Mouse (Mus musculus) layer of hippocampus, adult 8-10 months (tissue): Measurements from ENCODE around the gene Slc9a1. TPM values are rescaled to one million over a fixed set of nuclear protein-coding genes. Genes with fewer than 3 reads are reported as not detected.

Experiments used
- DNase-seq, 2 experiments: peaks; one replicate each; pipeline ENCODE4 v3.0.0; 2022; ENCODE audit warnings: low spot score in 2 of 2
- total RNA-seq, 4 experiments: library from RNA; stranded (reverse); gene quantifications; 2 replicates each; pipeline ENCODE4 v1.2.4; 2022

Gene Slc9a1
- total RNA-seq, 4 experiments from 2014 or later = 62.2 to 66.1 (median 65.1) TPM

DNA sequence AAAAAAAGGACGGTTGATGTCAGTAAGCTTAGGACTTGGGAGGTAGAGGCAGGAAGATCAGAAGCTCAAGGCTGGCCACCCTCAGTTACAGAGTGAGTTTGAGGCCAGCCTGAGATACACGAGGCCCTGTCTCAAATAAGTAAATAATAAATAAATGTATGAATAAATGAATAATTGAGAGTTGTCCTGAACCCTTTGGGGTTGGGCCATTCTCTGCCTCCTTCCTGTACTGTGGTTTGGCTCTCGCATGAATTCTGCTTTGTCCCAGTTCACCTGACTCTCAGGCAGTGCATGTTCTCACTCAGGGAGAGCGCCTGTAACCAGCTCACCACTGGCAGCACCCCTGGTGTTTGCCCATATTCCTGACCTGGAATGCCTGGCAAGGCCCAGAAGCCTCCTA is 4.5 kb downstream of the Slc9a1 start:
- DNase-seq = no peak

DNA sequence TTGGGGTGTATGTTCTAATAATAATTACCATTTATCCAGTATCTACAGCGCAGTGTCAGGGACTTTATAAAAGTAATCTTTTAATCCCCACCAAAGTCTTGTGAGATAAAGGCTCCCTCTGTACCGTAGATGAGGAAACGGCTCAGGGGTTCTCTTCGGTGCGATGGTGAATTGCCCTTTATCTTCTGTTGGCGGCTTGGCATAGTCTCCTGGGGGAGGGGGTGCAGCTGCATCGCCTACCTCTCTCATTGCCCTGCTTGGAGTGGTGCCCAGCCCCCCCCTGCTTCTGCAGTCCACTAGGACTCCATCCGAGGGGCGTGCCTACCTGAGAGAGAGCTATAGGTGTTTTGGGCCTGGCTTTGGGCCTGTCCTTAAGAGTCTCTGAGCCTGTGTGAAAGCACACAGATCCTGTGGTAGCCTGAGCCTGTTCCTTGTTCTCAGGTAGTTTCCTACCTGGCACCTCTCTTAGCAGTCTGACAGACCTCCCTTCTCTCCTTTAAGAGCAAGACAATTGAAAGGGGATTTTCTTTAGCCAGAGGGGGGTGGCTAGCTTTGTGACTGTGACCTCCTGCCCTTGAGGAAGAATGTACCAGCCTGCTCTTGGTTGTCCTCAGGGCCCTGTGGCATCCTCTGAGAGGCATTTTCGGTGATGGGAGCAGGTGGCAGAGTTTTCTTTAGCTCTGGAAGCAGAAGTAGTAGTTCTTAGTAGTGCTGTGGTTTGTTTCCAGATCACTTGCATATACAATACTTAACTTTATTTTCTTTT is 6.5 kb downstream of the Slc9a1 start:
- DNase-seq = no peak

DNA sequence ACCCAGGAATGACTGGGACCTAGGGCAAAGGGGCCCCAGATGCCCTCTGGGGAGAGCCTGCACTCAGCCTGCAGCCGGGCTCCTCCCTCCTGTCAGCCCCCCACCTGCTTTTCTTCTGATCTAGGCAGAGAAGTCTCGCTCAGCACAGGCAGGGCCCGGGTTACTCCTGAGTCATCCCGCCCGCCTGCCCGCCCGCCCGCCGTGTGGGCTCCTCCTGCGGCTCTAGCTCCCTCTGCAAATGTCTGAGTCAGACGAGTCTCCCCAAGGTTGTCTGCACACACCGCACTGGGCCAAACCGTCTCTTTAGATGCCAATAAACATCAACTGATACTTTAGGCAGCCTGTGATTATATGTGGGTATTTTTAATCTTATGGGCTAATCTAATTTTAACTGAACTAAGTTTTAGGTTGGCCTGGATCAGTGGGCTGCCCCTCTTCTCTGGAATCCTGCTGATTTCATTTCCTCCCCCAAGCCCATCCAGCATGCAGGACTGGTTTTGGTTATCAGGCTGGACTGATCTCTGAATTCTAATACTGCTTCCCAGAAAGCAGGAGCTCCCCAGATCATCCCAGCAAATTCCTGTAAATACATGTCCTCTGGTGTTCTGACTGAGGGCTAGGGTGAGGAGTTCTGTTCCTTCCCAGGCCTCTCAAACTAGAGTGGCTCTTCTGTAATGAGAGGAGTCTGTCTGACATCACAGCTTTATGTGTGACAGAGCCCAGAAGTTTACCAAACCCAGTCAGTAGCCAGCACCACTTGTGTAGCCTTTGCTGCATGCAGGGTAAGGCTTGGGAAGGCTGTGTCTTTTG is 8.9 kb downstream of the Slc9a1 start:
- DNase-seq = no peak

DNA sequence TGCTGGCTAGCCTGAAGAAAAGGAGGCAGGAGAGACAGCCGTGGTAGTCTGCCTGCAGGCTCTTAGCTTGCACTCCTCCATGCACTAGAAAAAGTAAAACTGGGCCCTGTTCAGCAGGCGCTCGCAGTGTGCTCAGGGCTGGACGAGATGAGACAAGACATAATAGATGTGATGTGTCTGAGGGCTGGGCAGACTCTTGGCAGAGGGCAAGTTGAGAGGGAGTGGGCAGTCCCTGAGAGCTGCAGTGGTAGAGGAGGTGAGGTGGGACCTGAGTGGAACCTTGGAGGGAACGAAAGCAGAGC is 9.5 kb downstream of the Slc9a1 start:
- no peak for DNase-seq

DNA sequence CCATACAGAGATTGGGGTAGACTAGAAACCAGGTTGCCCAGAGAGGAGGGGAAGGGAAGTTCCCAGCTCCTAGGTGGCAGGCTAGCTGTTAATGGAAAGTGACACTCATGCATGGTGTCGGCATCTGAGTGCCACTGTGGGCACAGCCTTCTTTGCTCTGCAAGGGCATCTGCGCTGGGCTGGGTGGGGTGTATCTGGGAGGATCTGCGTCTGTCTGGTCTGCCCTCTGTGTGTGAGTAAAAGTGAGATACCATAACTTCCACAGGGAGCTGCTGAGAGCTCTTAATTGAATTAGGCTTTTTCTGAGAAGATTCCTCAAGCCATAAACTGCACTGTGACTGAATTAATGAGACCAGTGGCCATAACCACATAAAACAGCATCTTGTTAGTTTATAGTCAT is 10.4 kb downstream of the Slc9a1 start:
- DNase-seq = no peak

DNA sequence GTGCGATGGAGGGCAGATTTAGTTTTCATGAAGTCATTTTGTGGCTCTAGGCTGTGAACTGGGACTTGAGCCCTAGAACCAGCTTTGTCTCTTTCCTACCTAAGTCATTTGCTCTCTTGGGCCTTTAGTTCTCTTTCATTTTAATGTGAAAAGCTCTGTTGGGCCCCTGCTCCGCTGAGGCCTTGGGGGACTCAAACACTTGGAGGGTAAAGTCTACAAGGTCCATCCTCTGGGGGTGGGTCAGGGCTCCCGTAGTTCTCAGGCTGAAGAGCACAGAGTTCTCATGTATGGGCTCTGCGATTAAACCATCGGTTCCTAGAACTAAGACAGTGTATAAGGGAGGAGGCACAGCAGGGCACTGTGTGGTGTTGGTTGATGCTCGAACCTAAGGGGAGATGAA is 11.0 kb downstream of the Slc9a1 start:
- DNase-seq = no peak

DNA sequence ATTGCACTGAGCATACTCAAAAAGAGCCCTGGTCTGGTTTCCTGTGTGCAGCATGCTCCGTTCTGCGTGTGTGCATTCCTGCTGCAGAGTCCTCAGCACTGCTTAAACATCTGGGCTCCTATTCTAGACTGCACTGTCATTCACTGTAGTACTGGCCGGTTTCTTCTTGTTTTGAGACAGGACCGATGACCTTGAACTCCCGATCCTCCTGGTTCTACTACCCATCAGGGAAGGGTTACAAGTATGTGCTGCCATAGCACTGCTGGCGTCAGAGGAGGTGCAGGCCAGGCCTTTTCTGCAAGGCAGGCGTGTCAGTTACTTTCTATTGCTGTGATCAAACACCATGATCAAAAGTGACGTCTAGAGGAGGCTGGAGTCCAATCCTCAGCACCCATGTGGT is 11.6 kb downstream of the Slc9a1 start:
- DNase-seq = no peak

DNA sequence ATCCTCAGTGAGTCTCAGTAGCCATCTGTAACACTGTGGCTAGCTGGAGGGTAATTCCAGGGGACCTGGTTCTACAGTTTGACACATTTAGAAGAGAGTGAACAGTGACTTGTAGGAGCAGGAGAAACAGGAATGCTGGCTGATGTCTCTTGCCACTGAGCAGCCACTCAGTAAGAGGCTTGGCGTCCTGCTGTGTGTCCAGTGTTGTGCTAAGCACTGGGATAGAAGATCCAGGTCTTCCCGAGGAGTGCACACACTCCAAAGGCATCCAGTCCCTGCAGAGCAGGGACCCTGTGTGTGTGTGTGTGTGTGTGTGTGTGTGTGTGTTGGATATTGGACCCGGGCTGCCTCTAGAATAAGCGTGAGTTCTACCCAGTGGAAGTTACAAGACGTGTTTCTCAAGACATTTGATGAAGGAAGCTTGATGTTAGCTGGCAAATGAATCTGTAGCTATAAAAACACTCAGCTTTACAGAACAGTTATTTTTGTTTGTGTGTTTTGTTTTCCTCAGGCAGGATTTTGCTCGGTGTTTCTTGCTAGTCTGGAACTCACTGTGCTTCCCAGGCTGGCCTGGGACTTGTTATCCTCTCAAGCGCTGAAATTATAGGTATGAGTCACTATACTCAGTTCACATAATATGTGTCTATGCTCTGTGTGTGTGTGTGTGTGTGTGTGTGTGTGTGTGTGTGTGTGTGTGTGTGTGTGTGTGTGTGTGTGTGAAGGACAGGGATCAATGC is 16.7 kb downstream of the Slc9a1 start:
- no peak for DNase-seq

DNA sequence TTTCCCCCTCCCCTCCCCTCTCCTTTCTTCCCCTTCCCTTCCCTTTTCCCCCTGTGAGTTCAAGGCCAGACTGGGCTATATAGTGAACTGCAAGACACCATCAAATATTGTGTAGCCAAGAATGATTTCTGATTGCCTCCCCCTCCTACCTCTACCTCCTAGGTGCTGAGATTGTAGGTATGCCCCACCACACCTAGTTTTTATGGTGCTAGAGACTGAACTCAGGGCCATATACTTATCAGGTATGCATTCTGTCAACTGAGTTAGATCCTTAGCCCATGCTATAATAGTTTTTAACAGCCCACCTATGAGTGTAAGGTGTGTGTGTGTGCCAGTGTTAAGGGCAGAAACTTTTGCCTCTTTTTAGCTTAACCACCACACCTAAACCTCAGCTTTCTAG is 17.5 kb downstream of the Slc9a1 start:
- DNase-seq = no peak

DNA sequence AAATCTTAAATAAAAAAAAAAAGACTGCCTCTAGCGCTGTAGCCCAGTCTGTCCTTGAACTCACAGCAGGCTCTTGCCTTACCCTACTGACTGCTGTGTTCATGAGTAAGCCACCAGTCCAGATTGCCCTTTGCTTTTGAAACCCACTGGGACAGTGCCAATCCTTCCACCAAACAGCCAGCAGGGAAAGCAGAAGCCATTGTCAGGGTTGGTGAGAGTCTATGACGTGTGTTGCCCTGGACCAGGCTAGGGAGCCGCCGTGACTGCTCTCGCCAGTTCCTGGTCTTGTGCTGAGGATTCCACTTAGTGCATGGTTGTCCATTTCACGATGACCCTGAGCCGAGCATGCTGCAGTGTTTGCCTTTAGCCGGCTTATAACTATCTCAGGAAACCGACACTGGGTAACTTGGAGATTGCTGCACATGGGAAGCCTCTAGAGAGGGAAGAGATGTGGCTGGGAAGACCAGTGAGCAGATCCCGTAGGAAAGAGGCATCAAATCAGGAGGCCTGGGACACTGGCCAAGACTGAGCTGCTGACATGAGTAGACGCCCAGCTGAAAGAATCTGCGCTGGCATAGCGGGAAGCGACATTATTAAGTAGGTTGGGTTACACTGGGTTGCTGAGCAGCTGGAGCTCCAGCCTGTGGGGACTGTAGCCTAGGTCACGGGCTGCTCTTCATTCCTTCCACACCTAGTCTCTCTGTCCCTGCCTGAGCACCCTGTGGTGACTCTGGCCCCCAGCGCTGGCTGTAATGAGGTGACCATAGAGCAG is 19.5 kb downstream of the Slc9a1 start:
- DNase-seq = no peak

DNA sequence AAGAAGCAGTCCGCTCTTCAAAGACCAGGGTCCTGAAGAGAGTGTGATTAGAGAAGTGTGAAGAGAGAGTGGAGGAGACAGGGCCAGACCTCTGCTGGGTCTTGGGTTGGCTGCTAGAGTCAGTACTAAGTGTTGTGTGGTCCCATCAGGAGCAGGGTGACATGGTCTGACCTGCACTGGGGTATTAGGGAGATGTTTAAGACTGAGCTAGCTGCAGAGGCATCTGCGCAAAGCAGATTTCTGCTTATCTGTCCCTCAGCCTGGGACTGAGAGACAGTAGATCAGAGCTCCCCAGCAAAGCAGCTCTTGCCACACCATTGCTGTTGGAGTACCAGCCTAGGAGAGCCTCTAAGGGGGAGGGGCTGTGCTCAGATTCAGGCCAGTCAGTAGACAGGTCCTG is 20.5 kb downstream of the Slc9a1 start:
- no peak for DNase-seq

DNA sequence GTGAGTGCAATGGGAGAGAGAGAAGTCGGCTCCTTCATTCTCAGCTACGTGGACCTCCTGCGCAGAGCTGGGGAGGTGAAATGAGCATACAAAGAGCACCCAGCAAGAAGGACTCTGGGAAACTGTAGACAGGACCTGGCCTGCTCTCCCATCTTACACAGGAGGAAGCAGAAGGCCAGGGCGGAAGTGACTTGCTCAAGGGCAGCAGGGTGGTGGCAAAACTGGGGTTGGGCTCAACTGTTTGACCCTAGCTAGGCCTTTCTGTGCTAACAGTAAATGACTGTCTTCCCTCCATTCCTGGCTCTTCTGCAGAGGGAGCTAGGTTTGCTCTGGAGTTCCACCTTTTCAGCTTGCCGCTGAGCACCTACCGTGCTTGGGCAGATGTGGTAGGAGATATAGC is 21.1 kb downstream of the Slc9a1 start:
- no peak for DNase-seq

DNA sequence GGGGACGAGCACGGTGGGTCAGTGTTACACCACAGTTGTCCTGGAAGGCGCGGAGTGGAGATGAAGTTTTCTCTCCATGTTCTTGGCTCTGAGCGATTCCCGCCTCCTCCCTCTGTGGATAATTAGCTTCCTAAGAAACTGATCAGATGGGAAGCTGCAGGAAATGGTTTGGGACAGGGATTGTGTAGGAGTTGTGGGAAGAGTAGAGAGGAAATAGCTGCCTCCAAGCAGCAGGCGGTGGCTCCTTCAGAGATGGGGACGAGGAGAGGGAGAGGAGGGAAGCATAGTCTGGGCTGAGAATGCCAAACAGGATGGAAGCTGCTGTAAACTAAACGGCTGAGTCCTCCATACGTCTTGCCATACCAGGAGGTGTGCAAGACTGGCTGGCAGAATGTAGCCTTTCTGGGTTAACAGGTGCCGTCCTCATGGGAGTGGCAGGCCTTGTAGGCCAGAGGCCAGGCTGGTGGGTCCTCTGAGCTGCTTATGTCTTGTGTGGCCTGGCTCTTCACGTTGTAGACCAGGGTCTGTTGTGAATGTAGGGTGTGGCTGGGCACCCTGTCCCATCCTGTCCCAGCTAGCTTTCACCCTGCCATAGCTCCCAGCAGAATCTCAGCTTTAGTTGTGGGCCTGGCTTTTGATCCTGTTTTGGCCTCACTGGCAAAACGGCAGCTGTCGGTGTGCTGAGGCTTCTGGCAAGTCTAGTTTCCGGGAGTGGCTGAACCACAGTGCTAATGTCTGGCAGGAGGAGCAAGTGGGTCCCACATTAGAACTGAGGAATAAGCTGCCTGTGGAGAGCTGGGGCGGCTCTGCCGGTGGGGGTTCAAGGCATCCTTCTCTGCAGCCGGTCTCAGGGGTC is 21.9 kb downstream of the Slc9a1 start:
- DNase-seq = peak; percentile 63 to 77

DNA sequence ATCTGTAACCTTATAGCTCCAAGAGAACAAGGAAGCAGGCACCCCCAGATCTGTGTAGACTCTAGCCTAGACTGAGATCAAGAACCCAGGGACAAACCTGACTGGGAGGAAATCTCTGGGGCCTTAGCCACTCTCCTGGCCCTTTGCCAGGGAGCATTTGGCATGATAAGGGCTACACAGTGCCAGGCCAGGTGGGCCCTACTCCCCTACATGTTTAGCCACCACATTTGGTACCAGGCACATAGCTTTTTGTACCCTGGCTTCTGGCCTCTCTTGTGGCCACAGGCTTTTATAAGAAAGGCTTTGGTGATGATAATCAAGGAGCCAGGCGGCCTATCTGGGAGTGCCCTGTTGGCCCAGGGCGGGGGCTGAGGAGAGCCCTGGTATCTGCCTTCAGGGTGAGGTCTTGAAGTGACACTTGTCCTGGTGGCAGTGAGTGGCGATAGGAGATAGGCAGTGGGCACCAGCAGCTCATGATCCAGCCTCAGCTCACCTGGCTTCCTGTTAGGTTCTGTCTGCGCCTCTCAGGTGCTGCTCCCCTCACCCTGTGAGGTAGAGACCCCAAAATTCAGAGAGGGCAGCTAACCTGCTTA is 25.6 kb downstream of the Slc9a1 start:
- DNase-seq = no peak

DNA sequence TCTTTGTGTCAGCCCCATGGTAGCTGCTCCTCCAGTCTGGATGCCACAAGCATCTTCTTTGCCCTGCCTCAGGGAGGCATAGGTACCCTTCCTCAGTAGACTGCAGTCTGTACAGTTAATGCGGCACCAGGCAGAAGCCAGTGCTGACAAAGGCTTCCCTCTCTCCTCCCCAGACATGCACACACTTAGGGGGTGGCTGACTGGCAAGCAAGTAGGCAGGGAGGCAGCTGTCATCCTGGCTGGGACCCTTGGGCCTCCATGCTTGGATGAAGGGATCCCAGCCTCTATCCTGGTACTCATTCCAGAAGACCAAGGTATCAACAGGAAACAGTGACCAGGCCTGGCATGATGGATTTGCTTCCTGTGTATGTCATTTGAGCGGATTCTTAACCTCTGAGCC is 26.6 kb downstream of the Slc9a1 start:
- no peak for DNase-seq

DNA sequence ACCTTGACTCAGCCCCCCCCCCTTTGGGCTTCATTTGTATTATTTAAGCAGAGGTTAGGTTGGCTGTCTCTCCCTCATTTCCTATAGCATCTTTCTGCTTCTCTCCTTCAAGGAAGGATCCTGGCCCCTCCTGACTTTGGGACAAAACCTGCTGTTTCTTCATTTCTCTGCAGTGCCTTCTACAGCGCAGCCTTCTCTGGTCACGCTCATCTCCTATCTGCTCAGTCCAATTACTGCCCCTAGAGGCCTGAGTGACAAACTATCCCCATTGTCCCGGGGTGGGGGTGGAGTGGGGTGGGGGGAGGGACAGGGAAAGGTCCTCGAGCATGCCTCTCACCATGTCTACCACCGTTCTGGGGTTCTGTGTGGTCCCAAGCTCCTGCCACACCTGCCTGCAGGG is 27.8 kb downstream of the Slc9a1 start:
- no peak for DNase-seq

DNA sequence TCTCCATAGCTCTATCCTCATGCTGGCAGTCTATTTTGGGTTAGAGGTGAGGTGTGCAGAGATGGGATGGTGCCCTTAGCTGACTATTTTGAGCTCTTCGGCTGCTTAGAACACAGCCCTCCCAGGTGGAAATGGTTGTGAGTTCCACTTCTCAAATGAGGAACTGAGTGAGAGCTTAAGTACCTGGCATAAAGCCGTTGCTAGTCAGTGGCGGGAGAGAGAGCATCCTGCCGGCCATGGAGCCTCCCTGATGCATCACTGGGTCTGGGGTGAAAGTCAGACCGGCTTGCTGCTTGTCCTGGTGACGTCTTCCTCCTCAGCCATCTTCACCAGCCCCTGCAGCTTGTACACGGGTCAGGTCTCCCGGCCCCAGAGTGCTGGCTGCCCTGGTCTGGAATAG is 28.5 kb downstream of the Slc9a1 start:
- no peak for DNase-seq

DNA sequence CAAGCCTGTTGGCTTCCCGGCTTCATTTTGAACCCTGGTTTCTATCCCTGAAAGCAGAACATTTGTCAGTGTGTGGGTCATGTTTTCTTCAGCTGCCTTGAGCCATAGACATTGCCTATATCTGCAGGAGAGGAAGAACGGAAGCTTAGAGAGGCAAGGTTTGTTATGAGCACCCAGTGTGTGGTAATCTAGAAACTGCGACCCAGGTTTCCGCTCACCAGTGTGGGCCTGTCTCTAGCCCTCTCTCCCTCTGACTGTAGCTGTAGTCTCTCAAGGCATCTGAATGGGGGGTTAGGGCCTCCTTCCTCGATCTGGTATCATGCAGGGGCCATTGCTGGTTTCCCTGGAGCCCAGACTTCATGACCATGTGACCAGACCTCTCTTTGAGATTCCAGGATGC is 29.1 kb downstream of the Slc9a1 start:
- DNase-seq = no peak

DNA sequence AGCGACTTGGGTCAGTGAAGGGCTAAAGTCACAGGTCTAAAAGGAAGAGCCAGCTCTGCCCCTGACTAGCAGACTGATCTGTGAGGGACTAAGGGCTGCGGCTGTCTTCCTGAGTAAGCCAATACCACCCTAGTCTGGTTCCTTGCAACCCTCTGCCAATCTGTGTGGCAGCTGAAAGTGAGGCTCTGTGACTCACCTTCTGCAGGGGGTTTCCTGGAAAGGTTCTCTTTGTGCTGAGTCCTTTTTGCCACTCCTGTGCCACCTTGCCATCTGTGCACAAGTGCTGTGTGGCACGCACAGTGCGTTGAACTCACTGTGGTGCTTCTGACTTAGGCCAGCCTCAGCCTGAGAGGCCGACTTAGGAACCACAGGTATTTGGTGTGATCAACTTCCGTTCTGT is 30.0 kb downstream of the Slc9a1 start:
- no peak for DNase-seq

DNA sequence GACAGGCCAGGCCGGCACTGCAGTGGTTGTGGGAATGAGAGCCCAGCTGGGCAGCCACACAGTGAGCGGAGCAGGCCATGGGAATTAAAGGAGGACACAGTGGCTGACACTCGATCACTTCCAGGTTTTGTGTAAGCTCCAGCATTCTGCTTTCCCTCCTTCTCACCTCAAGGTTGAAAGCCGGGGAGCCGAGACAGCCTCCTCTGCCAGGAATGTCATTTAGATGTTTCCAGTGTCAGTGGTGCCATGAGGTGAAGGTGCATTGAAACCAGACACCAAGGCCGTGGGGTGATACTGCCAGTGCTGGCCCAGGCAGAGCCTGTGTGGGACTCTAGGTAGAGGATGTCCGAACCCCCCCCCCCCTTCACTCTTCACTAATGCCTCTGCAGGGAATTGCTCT is 30.6 kb downstream of the Slc9a1 start:
- no peak for DNase-seq
